Mouse (Mus musculus) heart, embryonic 10.5 days (tissue): ENCODE data around the gene Samd10. TPM values are rescaled to one million over a fixed set of nuclear protein-coding genes. Genes with fewer than 3 reads are reported as not detected.
A peak's percentile ranks its signal among the peaks of the same experiment; 100 is the strongest.

ENCODE experiments used
- DNase-seq: peaks from one replicate; pipeline ENCODE4 v3.0.0-alpha.2; 2017; ENCODE audit warnings: low spot score
- H3K27ac ChIP-seq: fragments of 300-500 bp; sonication (generic); 2 replicates; pipeline ENCODE4 v1.5.1; 2016; ENCODE audit warnings: mild to moderate bottlenecking
- H3K27me3 ChIP-seq: fragments of 300-500 bp; sonication (generic); 2 replicates; pipeline ENCODE4 v1.6.1; 2016; ENCODE audit warnings: mild to moderate bottlenecking; ENCODE audit not compliant: poor library complexity, insufficient read depth, severe bottlenecking
- H3K36me3 ChIP-seq: fragments of 300-500 bp; sonication (generic); 2 replicates; pipeline ENCODE4 v1.6.1; 2016; ENCODE audit warnings: mild to moderate bottlenecking, moderate library complexity
- H3K4me1 ChIP-seq: fragments of 300-500 bp; sonication (generic); 2 replicates; pipeline ENCODE4 v1.6.1; 2016; ENCODE audit warnings: mild to moderate bottlenecking
- H3K4me3 ChIP-seq: fragments of 300-500 bp; sonication (generic); 2 replicates; pipeline ENCODE4 v1.5.1; 2016; ENCODE audit warnings: mild to moderate bottlenecking, moderate library complexity
- H3K9me3 ChIP-seq: fragments of 300-500 bp; sonication (generic); 2 replicates; pipeline ENCODE4 v1.6.1; 2016; ENCODE audit warnings: mild to moderate bottlenecking, moderate library complexity
- WGBS: fragments of 180-500 bp; shearing (Covaris S2); methylation state at CpG from one replicate; pipeline ENCODE4 v1.1.7; 2016; 5-methylcytosine and 5-hydroxymethylcytosine counted together
- polyA plus RNA-seq: library from polyadenylated mRNA; unstranded; fragments of >200 nt; fragmentation: Nextera tagmentation; extraction: Ambion mirVana; gene quantifications from 2 replicates; pipeline ENCODE4 v1.2.1, GENCODE M21; 2016

The Samd10 gene
- polyA plus RNA-seq, 1 experiment from 2014 or later: 15.0 TPM

DNA sequence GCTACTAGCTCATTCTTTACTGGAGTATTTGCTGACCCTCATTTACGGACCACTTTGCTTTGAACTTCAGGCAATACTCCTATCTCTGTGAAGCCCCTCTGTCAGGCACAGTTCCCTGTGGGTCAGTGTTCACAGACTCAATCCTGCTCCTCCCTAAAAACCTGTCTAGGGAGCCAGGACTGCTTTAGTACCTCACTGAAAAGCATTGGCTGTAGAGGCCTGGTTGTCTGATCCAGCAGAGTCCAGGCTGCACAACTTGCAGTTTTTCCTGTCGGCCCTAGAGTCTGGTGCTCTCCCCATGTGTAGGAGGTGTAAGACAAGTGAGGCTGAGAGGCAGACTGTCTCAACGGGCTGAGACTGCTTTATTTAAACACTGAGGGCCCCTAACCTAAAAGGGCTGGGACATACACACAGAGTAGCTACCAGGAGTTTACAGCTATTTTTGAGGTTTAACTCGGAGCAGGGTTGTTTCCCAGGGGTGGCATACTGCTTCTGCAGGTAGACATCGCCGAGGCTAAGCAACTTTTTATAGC lies 1.3 kb upstream of the Samd10 start:
- no peaks in the 10 kb centered on the region for H3K9me3 ChIP-seq
- peak overlapping the region; percentile 81 for H3K4me3 ChIP-seq
- H3K27ac ChIP-seq: peak overlapping the region; percentile 87
- DNase-seq: no peak
- H3K4me1 ChIP-seq: peaks cover 30% of the 10 kb centered on the region
- 71% methylated on average over 6 of the region's 6 CpGs for WGBS
- H3K27me3 ChIP-seq: no peaks in the 10 kb centered on the region
- H3K36me3 ChIP-seq: 0 out of 2 replicates have a peak, but pooled peaks cover 2% of the 10 kb centered on the region

DNA sequence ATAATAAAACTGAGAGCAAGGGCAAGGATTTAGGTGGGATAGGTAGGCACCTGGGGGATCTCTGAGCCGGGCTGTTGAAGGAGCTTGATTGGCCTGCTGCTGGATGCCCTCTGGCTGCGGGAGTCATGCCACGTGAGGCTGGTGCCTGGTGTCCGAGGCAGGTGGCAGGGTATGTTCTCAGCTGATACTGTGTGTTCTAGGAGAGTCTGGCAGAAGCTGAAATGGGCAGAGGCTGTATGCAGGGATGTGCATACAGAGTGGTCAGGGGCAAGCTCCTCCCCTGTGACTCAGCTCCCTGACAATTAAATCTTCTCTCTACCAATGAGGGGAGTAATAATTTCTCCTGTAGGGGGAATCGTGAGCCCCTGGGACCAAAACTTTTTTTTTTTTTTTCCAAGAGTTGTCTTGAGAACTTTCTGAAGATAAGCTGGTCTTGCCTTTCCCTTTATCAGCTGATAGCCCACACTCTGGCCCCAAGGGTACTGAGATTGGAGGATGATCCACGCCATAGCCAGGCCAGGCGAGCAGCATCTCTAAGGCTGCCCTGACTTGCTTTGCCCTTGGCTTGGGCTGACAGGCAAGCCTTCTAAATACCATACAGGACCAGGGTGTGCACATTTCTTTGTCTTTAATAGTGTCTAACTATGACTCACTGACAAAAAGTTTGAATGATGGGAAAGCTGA lies 1.5 kb downstream of the Samd10 start:
- no peak for DNase-seq
- Histone ChIP-seq H3K9me3 (no peaks in the 10 kb centered on the region), H3K4me3 (no peak overlapping the region), H3K27me3 (no peaks in the 10 kb centered on the region), H3K36me3 (no peaks in the 10 kb centered on the region), H3K27ac (no peak overlapping the region), H3K4me1 (peaks cover 37% of the 10 kb centered on the region)
- 57% methylated on average over 7 of the region's 7 CpGs for WGBS

DNA sequence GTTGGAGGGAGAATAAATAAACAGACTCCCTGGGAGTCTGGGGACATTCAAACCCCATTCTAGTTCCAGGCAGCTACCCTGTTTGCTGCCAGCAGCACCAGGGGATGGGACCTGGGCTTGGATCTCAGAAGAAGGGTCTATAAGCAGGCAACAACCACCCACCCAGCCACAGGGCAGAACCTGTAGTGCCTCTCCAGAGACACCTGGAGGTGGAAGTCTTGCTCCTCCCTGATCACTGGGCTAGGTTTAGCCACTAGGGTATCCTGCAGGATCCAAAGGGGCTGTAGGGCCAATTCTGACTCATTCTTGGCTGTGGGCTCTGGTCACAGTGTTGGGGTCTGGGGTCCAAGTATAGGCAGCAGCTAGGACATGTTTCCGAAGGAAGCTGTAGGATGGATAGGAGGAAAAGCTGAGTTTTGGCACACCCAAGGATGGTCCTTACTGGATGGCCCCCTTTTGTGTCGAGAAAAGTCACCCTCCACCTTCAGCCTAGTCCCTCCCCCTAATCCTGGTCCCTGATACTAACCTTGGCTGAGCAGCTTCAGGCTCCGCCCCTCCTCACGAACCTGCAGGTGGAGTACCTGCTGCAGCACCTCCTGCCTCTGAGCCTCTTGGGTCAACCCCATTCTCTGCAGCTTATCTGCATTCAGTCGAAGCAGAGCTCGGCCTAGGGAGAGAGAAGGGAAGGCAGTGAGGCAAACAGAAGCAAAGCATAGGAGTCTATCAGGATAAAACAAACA lies 2.6 kb downstream of the Samd10 start:
- no peaks in the 10 kb centered on the region for H3K27me3 ChIP-seq
- no peak for DNase-seq
- peaks cover 41% of the 10 kb centered on the region for H3K4me1 ChIP-seq
- no peaks in the 10 kb centered on the region for H3K36me3 ChIP-seq
- no peak overlapping the region for H3K27ac ChIP-seq
- no peaks in the 10 kb centered on the region for H3K9me3 ChIP-seq
- H3K4me3 ChIP-seq: no peak overlapping the region
- 36% methylated on average over 6 of the region's 6 CpGs for WGBS

DNA sequence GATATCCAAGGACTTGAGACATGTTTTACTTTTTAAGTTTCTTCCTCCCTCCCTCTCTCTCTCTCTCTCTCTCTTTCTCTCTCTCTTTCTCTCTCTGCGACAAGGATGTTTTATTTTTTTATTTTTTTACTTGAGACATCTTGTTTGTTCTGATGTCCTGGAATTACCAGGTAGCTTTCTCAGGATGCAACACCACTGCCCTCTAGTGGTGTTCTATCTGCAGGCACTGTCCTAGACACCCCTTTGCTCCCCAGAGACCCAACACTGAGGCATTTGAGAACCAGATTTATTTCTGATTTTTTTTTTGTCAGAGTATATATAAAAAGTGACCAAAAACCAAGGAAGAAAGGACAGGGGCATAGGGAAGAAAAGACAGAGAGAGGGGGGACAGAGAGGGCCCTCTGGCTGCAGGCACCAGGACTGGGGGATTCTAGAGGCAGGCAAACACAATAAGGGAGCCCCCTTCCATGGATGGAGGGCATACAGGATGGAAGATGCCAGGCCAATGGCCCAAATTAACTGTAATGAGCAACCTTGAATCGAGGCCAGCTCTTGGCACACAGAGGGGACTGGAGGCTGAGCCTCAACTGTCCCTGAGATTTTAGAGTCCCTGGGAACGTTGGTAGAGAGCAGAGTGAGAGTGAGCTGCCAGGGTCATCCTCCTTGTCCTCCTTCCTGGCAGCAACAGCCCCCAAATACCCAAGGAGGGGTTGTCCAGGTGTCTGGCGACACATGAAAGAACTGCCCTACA lies 3.9 kb downstream of the Samd10 start:
- H3K4me1 ChIP-seq: peaks cover 42% of the 10 kb centered on the region
- 83% methylated on average over 4 of the region's 4 CpGs for WGBS
- H3K4me3 ChIP-seq: no peak overlapping the region
- no peak for DNase-seq
- H3K27ac ChIP-seq: no peak overlapping the region
- no peaks in the 10 kb centered on the region for H3K9me3 ChIP-seq
- H3K27me3 ChIP-seq: no peaks in the 10 kb centered on the region
- H3K36me3 ChIP-seq: peaks cover 8% of the 10 kb centered on the region

DNA sequence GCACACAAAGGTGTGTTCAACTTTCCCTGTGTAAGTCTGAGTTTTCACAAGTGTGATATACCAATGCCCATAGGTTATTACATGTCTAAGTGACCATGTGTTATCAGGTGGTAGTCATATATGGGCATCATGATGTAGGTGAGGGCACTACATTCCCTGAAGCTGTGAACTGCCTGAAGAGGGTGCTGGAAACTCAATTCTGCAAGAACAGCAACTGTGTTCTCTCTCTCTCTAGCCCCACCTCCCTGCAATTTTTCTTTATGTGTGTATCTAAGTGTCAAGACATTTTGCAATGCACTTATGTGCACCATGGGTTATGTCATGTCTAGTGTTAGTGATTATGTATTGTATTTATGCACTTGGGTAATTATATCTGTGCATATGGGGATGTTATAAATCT lies 5.1 kb downstream of the Samd10 start:
- no peak overlapping the region for H3K27ac ChIP-seq
- no peak for DNase-seq
- H3K27me3 ChIP-seq: no peaks in the 10 kb centered on the region
- H3K9me3 ChIP-seq: no peaks in the 10 kb centered on the region
- H3K4me3 ChIP-seq: no peak overlapping the region
- H3K4me1 ChIP-seq: peaks cover 38% of the 10 kb centered on the region
- H3K36me3 ChIP-seq: peaks cover 19% of the 10 kb centered on the region

DNA sequence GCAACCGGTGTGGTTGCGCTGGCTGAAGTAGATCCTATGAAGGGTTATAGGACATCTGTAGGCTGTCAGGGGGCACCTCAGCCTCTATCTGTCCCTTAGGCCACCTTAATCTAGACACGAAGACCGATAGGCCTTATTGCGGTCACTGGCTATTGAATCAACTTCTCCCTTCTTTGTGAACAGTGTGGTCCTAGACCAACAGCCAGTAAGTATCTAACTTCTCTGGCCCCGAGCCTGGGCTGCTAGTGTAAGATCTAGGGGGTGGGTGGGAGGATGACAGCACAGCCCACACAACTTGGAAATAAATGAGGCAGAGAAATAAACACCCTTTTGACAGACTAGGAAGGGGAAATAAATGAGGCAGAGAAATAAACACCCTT lies 6.0 kb downstream of the Samd10 start:
- Histone ChIP-seq H3K27ac (peak overlapping the region; percentile 96), H3K4me3 (peak overlapping the region; percentile 96), H3K36me3 (peaks cover 29% of the 10 kb centered on the region), H3K4me1 (peaks cover 28% of the 10 kb centered on the region), H3K27me3 (no peaks in the 10 kb centered on the region), H3K9me3 (no peaks in the 10 kb centered on the region)
- 3% methylated on average over 6 of the region's 6 CpGs for WGBS
- no peak for DNase-seq

DNA sequence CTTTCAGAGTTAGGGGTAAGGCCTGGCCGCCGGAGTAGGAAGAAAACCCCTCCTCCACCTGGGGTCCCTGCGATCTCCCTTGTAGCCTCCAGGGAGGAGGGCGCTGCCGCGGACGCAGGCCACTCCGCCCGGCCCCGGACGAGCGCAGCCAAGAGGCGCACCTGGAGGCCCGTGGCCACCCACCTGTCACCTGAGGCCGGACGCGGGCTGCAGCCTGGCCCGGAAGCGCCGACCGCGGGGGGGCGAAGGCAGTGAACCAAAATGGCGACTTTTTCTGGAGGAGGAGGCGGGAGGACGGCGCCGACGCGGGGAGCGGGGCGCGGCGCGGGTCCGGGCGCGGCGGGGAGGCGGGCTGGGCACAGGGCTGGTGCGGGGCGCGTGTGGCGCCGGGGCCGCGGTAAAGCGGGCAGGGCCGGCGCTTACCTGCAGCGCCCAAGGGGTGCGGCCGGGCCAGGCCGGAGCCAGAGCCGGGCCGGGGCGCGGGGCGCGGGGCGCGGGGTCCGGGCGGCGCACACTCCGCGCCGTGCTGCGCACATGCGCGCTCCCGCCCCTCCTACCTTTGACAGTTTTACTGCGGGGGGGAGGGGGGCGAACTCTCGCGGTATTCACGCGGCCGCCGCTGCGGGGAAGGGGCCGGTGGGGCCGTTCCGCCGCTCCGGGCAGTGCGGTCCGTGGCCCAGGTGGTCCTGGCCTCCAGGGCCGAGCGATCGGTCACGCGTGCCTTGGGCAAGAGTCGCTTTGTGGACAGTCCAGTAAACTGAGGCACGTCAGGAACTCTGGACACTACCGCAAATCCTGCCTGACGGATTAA lies 6.6 kb downstream of the Samd10 start, which contains the start of gene Zfp512b:
Gene Zfp512b (minus strand): TSS at position 573 of the 811 bp plus-strand sequence.
- peak within 1 kb of the TSS; percentile 96 for H3K27ac ChIP-seq
- no peaks in the 10 kb centered on the region for H3K27me3 ChIP-seq
- H3K9me3 ChIP-seq: no peaks in the 10 kb centered on the region
- peaks cover 34% of the 10 kb centered on the region for H3K36me3 ChIP-seq
- H3K4me1 ChIP-seq: peaks cover 27% of the 10 kb centered on the region
- peak within 1 kb of the TSS; percentile 96 for H3K4me3 ChIP-seq
- DNase-seq: peak; percentile 86
- 1% methylated on average over 81 of the region's 97 CpGs for WGBS

DNA sequence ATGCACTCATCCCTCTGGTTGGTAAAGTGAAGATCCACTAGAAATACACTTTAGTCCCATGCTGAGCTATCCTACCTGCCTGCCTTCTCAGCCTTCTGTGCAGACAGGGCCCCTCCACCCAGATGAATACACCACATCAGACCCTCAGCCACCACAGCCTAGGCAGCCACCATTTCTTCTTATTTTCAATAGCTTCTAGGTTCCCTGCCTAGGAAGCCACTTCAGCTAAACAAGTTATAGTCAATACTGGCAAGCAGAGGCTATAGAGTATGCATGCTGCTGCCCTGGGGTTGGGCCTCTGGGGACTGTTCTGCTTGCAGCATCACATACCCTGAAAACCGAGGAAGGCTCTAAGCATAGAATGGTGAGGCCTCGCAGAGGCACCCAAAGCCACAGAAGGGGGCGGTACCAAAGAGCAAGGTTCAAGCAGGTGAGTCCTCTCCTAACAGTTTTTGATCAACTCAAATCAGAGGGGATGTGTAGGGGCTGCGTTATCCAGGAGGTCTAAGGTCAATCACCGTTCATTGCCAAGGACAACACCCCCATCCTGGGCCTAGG lies 7.4 kb downstream of the Samd10 start, which contains the start of gene Prpf6:
Gene Prpf6 (plus strand): TSS at position 341 of the 558 bp plus-strand sequence.
- Histone ChIP-seq H3K4me3 (peak within 1 kb of the TSS; percentile 96), H3K27me3 (no peaks in the 10 kb centered on the region), H3K9me3 (no peaks in the 10 kb centered on the region), H3K4me1 (peaks cover 27% of the 10 kb centered on the region), H3K27ac (peak within 1 kb of the TSS; percentile 96), H3K36me3 (peaks cover 42% of the 10 kb centered on the region)
- 14% methylated on average over 5 of the region's 5 CpGs for WGBS
- DNase-seq: no peak

DNA sequence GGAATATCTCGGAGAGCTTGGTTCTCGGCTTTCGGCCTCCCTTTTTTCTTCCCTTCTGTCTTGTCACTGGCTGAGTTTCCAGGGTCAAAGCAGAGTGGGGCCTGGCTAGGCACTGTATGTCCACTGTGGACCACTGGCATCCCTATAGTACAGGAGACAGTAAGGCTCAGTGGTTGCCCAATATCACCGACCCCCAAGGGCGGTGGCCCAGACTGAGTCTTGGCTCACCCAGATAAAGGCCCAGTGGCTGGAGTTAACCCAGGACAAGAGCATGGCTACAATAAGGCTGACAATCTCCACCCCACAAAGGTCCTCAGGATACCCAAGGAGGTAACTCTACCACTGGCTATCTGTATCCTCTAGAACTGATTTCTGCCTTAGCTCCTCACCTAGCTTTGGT lies 8.5 kb downstream of the Samd10 start:
- Histone ChIP-seq H3K27ac (no peak overlapping the region), H3K4me3 (no peak overlapping the region), H3K9me3 (no peaks in the 10 kb centered on the region), H3K36me3 (peaks cover 53% of the 10 kb centered on the region), H3K4me1 (peaks cover 27% of the 10 kb centered on the region), H3K27me3 (no peaks in the 10 kb centered on the region)
- WGBS: 92% methylated on average over 5 of the region's 5 CpGs
- DNase-seq: peak; percentile 59

DNA sequence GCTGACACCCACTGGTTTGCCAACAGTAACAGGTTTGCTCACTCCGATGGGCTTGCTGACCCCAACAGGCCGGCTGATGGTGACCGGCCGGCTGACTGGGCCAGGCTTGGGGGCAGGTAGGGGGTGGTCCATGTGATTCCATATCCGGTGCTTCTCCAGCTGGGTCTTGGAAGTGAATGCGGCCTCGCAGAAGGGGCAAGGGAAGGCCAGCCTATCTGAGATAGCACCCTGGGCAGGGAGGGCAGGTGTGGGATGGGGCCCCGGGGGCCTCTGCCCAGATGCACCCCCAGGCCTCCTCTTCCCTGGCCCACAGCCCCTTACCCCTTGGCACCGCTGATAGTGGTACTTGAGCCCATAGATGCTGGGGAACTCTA lies 9.3 kb downstream of the Samd10 start:
- Histone ChIP-seq H3K27ac (no peak overlapping the region), H3K4me1 (peaks cover 27% of the 10 kb centered on the region), H3K4me3 (no peak overlapping the region), H3K9me3 (no peaks in the 10 kb centered on the region), H3K36me3 (peaks cover 61% of the 10 kb centered on the region), H3K27me3 (no peaks in the 10 kb centered on the region)
- DNase-seq: peak; percentile 70
- 94% methylated on average over 9 of the region's 9 CpGs for WGBS

DNA sequence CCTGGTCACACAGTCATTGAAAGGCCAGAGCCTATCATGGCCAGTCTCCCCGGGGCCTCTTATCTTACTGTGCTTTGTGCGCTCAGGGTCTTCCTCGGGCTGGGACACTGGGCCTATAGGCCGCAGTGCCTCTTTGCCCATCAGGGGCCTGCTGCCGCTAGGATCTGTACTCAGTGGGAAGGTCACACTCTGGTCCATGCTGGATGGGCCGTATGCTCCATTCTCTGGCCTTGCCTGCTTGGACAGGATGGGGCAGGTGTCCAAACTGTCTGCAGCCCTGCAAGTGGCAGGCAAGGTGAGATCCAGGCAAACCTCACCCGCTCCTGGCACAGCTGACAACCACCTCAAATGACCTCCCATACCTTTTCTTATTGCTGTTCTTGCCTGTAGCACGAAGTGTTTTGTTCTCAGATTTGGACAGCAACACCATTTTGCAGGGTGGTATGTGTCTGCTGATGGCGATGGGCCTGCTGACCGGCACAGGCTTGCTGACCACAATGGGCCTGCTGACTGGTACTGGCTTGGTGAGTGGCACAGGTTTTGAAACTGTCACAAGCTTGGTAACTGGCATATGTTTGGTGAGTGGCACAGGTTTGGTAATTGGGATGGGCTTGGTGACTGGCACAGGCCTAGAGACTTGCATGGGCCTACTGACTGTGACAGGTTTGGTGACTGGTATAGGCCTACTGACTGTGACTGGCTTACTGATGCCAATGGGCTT lies 9.8 kb downstream of the Samd10 start:
- Histone ChIP-seq H3K27ac (no peak overlapping the region), H3K4me3 (no peak overlapping the region), H3K4me1 (peaks cover 27% of the 10 kb centered on the region), H3K27me3 (no peaks in the 10 kb centered on the region), H3K9me3 (no peaks in the 10 kb centered on the region), H3K36me3 (peaks cover 66% of the 10 kb centered on the region)
- WGBS: 90% methylated on average over 10 of the region's 10 CpGs
- peak; percentile 62 for DNase-seq
